Mouse (Mus musculus): Measurements from ENCODE around the gene Mrpl53. TPM values are rescaled to one million over a fixed set of nuclear protein-coding genes. Genes with fewer than 3 reads are reported as not detected.
A peak's percentile ranks its signal among the peaks of the same experiment; 100 is the strongest.

Mrpl53 gene
- polyA plus RNA-seq, 1 experiment from 2014 or later: 99.8 TPM

GRCm38 (mm10) chr6:83077630-83078323, 31.1 kb upstream of the Mrpl53 start, which contains the start of gene Pcgf1:
Gene Pcgf1 (plus strand): TSS chr6:83077869.
- Histone ChIP-seq H3K27me3 (peaks cover 57% of the 10 kb centered on the region), H3K36me3 (peaks cover 19% of the 10 kb centered on the region), H3K4me2 (peak within 1 kb of the TSS; percentile 98), H3K9ac (peak within 1 kb of the TSS; percentile 87), H3K27ac (peak within 1 kb of the TSS; percentile 85), H3K4me1 (replicated peaks) (peaks cover 27% of the 10 kb centered on the region), H3K9me3 (replicated peaks) (no peaks in the 10 kb centered on the region), H3K4me3 (replicated peaks) (peak within 1 kb of the TSS; percentile 86)
- ATAC-seq (ENCODE audit: low read depth): peak; percentile 49
- no peak for DNase-seq
- under 1% methylated on average over 54 of the region's 54 CpGs for WGBS (ENCODE audit: insufficient replicate concordance)

GRCm38 (mm10) chr6:83078324-83078858, 30.4 kb upstream of the Mrpl53 start:
- H3K9ac ChIP-seq: peak overlapping the region; percentile 87
- peaks cover 27% of the 10 kb centered on the region for H3K4me1 ChIP-seq (replicated peaks)
- H3K27me3 ChIP-seq: peaks cover 57% of the 10 kb centered on the region
- under 1% methylated on average over 46 of the region's 46 CpGs for WGBS (ENCODE audit: insufficient replicate concordance)
- H3K27ac ChIP-seq: peak overlapping the region; percentile 85
- peak overlapping the region; percentile 98 for H3K4me2 ChIP-seq
- peak overlapping the region; percentile 86 for H3K4me3 ChIP-seq (replicated peaks)
- DNase-seq (peak; percentile 98), ATAC-seq (ENCODE audit: low read depth) (peak; percentile 88)
- peaks cover 19% of the 10 kb centered on the region for H3K36me3 ChIP-seq
- H3K9me3 ChIP-seq (replicated peaks): no peaks in the 10 kb centered on the region

GRCm38 (mm10) chr6:83080210-83080609, 28.6 kb upstream of the Mrpl53 start:
- H3K4me3 ChIP-seq (replicated peaks): no peak overlapping the region
- H3K27me3 ChIP-seq: peaks cover 57% of the 10 kb centered on the region

GRCm38 (mm10) chr6:83083497-83083896, 25.3 kb upstream of the Mrpl53 start:
- Histone ChIP-seq H3K27me3 (peaks cover 66% of the 10 kb centered on the region), H3K9me3 (replicated peaks) (no peaks in the 10 kb centered on the region), H3K36me3 (peaks cover 19% of the 10 kb centered on the region), H3K4me3 (replicated peaks) (no peak overlapping the region), H3K4me2 (no peak overlapping the region), H3K9ac (no peak overlapping the region), H3K4me1 (replicated peaks) (peaks cover 37% of the 10 kb centered on the region), H3K27ac (no peak overlapping the region)
- DNase-seq: no peak
- 31% methylated on average over 5 of the region's 5 CpGs for WGBS (ENCODE audit: insufficient replicate concordance)
- ATAC-seq (ENCODE audit: low read depth): no peak

More at GRCm38 (mm10) chr6:83080210-83080609, 28.6 kb upstream of the Mrpl53 start:
- Histone ChIP-seq H3K4me2 (no peak overlapping the region; the same call in 1 of the 2 replicates), H3K27ac (no peak overlapping the region), H3K36me3 (peaks cover 19% of the 10 kb centered on the region), H3K4me1 (replicated peaks) (peaks cover 27% of the 10 kb centered on the region), H3K9me3 (replicated peaks) (no peaks in the 10 kb centered on the region), H3K9ac (no peak overlapping the region)
- 92% methylated on average over 5 of the region's 5 CpGs for WGBS (ENCODE audit: insufficient replicate concordance)
- DNase-seq (no peak), ATAC-seq (ENCODE audit: low read depth) (no peak)

GRCm38 (mm10) chr6:83084477-83084876, 24.4 kb upstream of the Mrpl53 start:
- H3K4me2 ChIP-seq: no peak overlapping the region
- H3K4me1 ChIP-seq (replicated peaks): peaks cover 29% of the 10 kb centered on the region
- no peaks in the 10 kb centered on the region for H3K9me3 ChIP-seq (replicated peaks)
- H3K9ac ChIP-seq: no peak overlapping the region
- peaks cover 75% of the 10 kb centered on the region for H3K27me3 ChIP-seq
- no peak overlapping the region for H3K27ac ChIP-seq
- 17% methylated on average over 6 of the region's 6 CpGs for WGBS (ENCODE audit: insufficient replicate concordance)
- H3K36me3 ChIP-seq: peaks cover 19% of the 10 kb centered on the region
- DNase-seq (no peak), ATAC-seq (ENCODE audit: low read depth) (no peak)
- H3K4me3 ChIP-seq (replicated peaks): no peak overlapping the region

- Histone ChIP-seq H3K4me3 (replicated peaks) (peak within 1 kb of the TSS; percentile 34; the same call in 1 of the 2 replicates), H3K9me3 (replicated peaks) (no peaks in the 10 kb centered on the region), H3K9ac (no peak within 1 kb of the TSS), H3K4me1 (replicated peaks) (peaks cover 15% of the 10 kb centered on the region), H3K36me3 (peaks cover 8% of the 10 kb centered on the region), H3K4me2 (peak within 1 kb of the TSS; percentile 51), H3K27me3 (peaks cover 91% of the 10 kb centered on the region), H3K27ac (no peak within 1 kb of the TSS)
- ATAC-seq (ENCODE audit: low read depth) (no peak), DNase-seq (no peak)
- WGBS (ENCODE audit: insufficient replicate concordance): 2% methylated on average over 39 of the region's 42 CpGs
Measured at GRCm38 (mm10) chr6:83086121-83087035, 22.5 kb upstream of the Mrpl53 start, which contains the start of gene Lbx2. Gene Lbx2 (plus strand): TSS chr6:83086367.

GRCm38 (mm10) chr6:83087205-83087925, 21.5 kb upstream of the Mrpl53 start:
- no peak for ATAC-seq (ENCODE audit: low read depth)
- Histone ChIP-seq H3K36me3 (peaks cover under 1% of the 10 kb centered on the region; the same call in 1 of the 2 replicates), H3K9ac (peak overlapping the region; percentile 13; the same call in 1 of the 2 replicates), H3K4me1 (replicated peaks) (peaks cover 15% of the 10 kb centered on the region), H3K27me3 (peaks cover 93% of the 10 kb centered on the region), H3K27ac (no peak overlapping the region), H3K4me2 (peak overlapping the region; percentile 51), H3K9me3 (replicated peaks) (no peaks in the 10 kb centered on the region), H3K4me3 (replicated peaks) (peak overlapping the region; percentile 33)
- DNase-seq: no peak
- 4% methylated on average over 47 of the region's 47 CpGs for WGBS (ENCODE audit: insufficient replicate concordance)

- peak overlapping the region; percentile 33 for H3K4me3 ChIP-seq (replicated peaks)
- WGBS (ENCODE audit: insufficient replicate concordance): 15% methylated on average over 9 of the region's 9 CpGs
- no peaks in the 10 kb centered on the region for H3K36me3 ChIP-seq
- H3K4me2 ChIP-seq: peak overlapping the region; percentile 51
- H3K9ac ChIP-seq: 0 out of 2 replicates have a peak overlapping the region, but pooled peaks have one; percentile 13
- H3K4me1 ChIP-seq (replicated peaks): peaks cover 15% of the 10 kb centered on the region
- ATAC-seq (ENCODE audit: low read depth) (no peak), DNase-seq (no peak)
- H3K9me3 ChIP-seq (replicated peaks): no peaks in the 10 kb centered on the region
- H3K27me3 ChIP-seq: peaks cover 93% of the 10 kb centered on the region
- no peak overlapping the region for H3K27ac ChIP-seq
Measured at GRCm38 (mm10) chr6:83087926-83088260, 20.9 kb upstream of the Mrpl53 start.

- Histone ChIP-seq H3K27ac (no peak overlapping the region), H3K27me3 (peaks cover 68% of the 10 kb centered on the region), H3K4me3 (replicated peaks) (no peak overlapping the region), H3K36me3 (no peaks in the 10 kb centered on the region), H3K9ac (no peak overlapping the region), H3K9me3 (replicated peaks) (peaks cover 3% of the 10 kb centered on the region; the same call in 1 of the 2 replicates), H3K4me2 (no peak overlapping the region), H3K4me1 (replicated peaks) (peaks cover 3% of the 10 kb centered on the region; the same call in 1 of the 2 replicates)
- DNase-seq (no peak), ATAC-seq (ENCODE audit: low read depth) (no peak)
- WGBS (ENCODE audit: insufficient replicate concordance): 18% methylated on average over 6 of the region's 6 CpGs
Measured at GRCm38 (mm10) chr6:83092416-83093127, 16.3 kb upstream of the Mrpl53 start.

GRCm38 (mm10) chr6:83095968-83096367, 12.9 kb upstream of the Mrpl53 start:
- 39% methylated on average over 6 of the region's 6 CpGs for WGBS (ENCODE audit: insufficient replicate concordance)
- Histone ChIP-seq H3K4me3 (replicated peaks) (no peak overlapping the region), H3K4me2 (no peak overlapping the region), H3K27ac (no peak overlapping the region), H3K4me1 (replicated peaks) (peaks cover 4% of the 10 kb centered on the region), H3K36me3 (no peaks in the 10 kb centered on the region), H3K9me3 (replicated peaks) (peaks cover 3% of the 10 kb centered on the region; the same call in 1 of the 2 replicates), H3K27me3 (peaks cover 43% of the 10 kb centered on the region), H3K9ac (no peak overlapping the region)
- ATAC-seq (ENCODE audit: low read depth): no peak
- DNase-seq: no peak
